9 mouse cellular contexts compared by ENCODE assay signal in genomic region chr13:40605686-40606404, GRCm38 (mm10).
A peak's percentile ranks its signal among the peaks of the same experiment; 100 is the strongest.
DNase-seq lines count a peak whose midpoint lies in the region; ATAC-seq and TF ChIP-seq lines count a peak whose summit lies in the region.
"Had no signal": no experiment of that assay in that cellular context is flagged by ENCODE, and none has a peak within 500 bp of the region (broad histone marks: within the 10 kb centered on the region; RNA-seq: fewer than 3 reads in every experiment).

No protein-coding gene starts in this region.

- DNase-seq in heart, postnatal 4 days: no peak
- DNase-seq in forebrain, embryonic 10.5 days (ENCODE audit: extremely low spot score, low spot score): no peak
- no peak for DNase-seq in thymus, postnatal 0 days (ENCODE audit: low spot score)
- DNase-seq in layer of hippocampus, postnatal 36 days: no peak
- no peak for DNase-seq in cerebellum, adult 9-10 months

- ATAC-seq in heart, embryonic 12.5 days (ENCODE audit: insufficient number of reproducible peaks, low FRiP score): no peak
- ATAC-seq in limb, embryonic 12.5 days (ENCODE audit: insufficient number of reproducible peaks, insufficient read depth, low FRiP score, low TSS enrichment, low read depth): no peak
- ATAC-seq: CD4-positive, CD25-positive, alpha-beta regulatory T cell, adult 4 months had no signal

- no peaks in the 10 kb centered on the region for H3K27me3 ChIP-seq in heart, embryonic 12.5 days (replicated peaks)
- peaks cover 8% of the 10 kb centered on the region for H3K27me3 ChIP-seq in E14TG2a.4 (ENCODE audit: insufficient read depth, low read length)
- H3K27me3 ChIP-seq in forebrain, embryonic 10.5 days (ENCODE audit: poor library complexity, severe bottlenecking): no peaks in the 10 kb centered on the region
- peaks cover 75% of the 10 kb centered on the region for H3K27me3 ChIP-seq in limb, embryonic 12.5 days

- peak overlapping the region; percentile 26 for H3K4me3 ChIP-seq in heart, embryonic 12.5 days
- 0 out of 2 replicates have a peak overlapping the region, but pooled peaks have one; percentile 23 for H3K4me3 ChIP-seq in E14TG2a.4 (replicated peaks; ENCODE audit: low read length)
- H3K4me3 ChIP-seq in forebrain, embryonic 10.5 days: peak overlapping the region; percentile 28; the same call in 1 of the 2 replicates
- peak overlapping the region; percentile 30 for H3K4me3 ChIP-seq in limb, embryonic 12.5 days (replicated peaks)

- H3K9me3 ChIP-seq in heart, embryonic 12.5 days (replicated peaks): no peaks in the 10 kb centered on the region
- H3K9me3 ChIP-seq in E14TG2a.4 (ENCODE audit: low read length): peaks cover 11% of the 10 kb centered on the region
- H3K9me3 ChIP-seq in forebrain, embryonic 10.5 days: no peaks in the 10 kb centered on the region
- H3K9me3 ChIP-seq in limb, embryonic 12.5 days: no peaks in the 10 kb centered on the region

- 50% methylated on average over 16 of the region's 16 CpGs for WGBS in heart, embryonic 12.5 days
- WGBS in forebrain, embryonic 10.5 days: 67% methylated on average over 16 of the region's 16 CpGs
- 74% methylated on average over 16 of the region's 16 CpGs for WGBS in limb, embryonic 12.5 days

- no peak overlapping the region for H3K27ac ChIP-seq in heart, embryonic 12.5 days (ENCODE audit: poor library complexity, severe bottlenecking)
- peak overlapping the region; percentile 59 for H3K27ac ChIP-seq in forebrain, embryonic 10.5 days
- H3K27ac ChIP-seq in limb, embryonic 12.5 days: no peak overlapping the region

- no peaks in the 10 kb centered on the region for H3K4me1 ChIP-seq in heart, embryonic 12.5 days (replicated peaks)
- H3K4me1 ChIP-seq in E14TG2a.4 (replicated peaks; ENCODE audit: low read depth, low read length): peaks cover 8% of the 10 kb centered on the region; the same call in 1 of the 2 replicates
- peaks cover 25% of the 10 kb centered on the region for H3K4me1 ChIP-seq in forebrain, embryonic 10.5 days
- peaks cover 7% of the 10 kb centered on the region; the same call in 1 of the 2 replicates for H3K4me1 ChIP-seq in limb, embryonic 12.5 days (replicated peaks)

- H3K36me3 ChIP-seq in heart, embryonic 12.5 days: no peaks in the 10 kb centered on the region
- no peaks in the 10 kb centered on the region for H3K36me3 ChIP-seq in E14TG2a.4 (ENCODE audit: insufficient read depth, low read length)
- no peaks in the 10 kb centered on the region for H3K36me3 ChIP-seq in forebrain, embryonic 10.5 days (replicated peaks)
- H3K36me3 ChIP-seq in limb, embryonic 12.5 days: no peaks in the 10 kb centered on the region

- H3K9ac ChIP-seq in heart, embryonic 12.5 days: no peak overlapping the region
- H3K9ac ChIP-seq in limb, embryonic 12.5 days (replicated peaks): 0 out of 2 replicates have a peak overlapping the region, but pooled peaks have one; percentile 34

- no peak for TF ChIP-seq CTCF in E14TG2a.4 (conservative IDR thresholded peaks at IDR 0.05; ENCODE audit: low read length)

- H3K4me2 ChIP-seq in heart, embryonic 12.5 days: peak overlapping the region; percentile 57
- peak overlapping the region; percentile 56 for H3K4me2 ChIP-seq in limb, embryonic 12.5 days
